Mouse (Mus musculus) lung, postnatal 4 days (tissue): Measurements from ENCODE around the gene Psmb8.
"Not testable (repeated sequence)": the region's sequence is repeated elsewhere in the genome, so short reads cannot be mapped to it uniquely, and the experiment has no call there.

Source experiments
- DNase-seq, 2 experiments: peaks; one replicate each; pipeline ENCODE4 v3.0.0; 2021

Gene Psmb8

DNA sequence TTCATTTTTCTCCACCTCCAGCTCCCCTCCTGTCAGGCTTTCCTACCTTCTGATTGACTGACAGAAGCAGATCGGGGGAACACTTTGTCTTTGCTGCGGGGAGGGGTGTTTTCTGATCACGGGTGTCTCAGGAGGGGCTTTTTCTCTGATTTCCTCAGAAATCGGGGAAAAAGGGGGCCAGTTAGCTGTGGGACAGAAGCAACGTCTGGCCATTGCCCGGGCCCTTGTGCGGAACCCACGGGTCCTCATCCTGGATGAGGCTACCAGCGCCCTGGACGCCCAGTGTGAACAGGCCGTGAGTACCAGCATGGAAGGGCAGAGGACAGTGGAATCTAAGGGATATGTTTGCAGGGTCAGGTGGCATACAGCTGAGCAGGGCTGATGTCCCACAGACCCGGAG lies 17.7 kb downstream of the Psmb8 start:
- peak in 1 of 2 experiments; percentile 13 for DNase-seq

- peak in 1 of 2 experiments; percentile 15 for DNase-seq
These were observed 19.9 kb downstream of the Psmb8 start for GRCm38 (mm10) chr17:34217216-34217928.

- DNase-seq: no peak
These were observed 20.5 kb downstream of the Psmb8 start for GRCm38 (mm10) chr17:34217986-34218385.

GRCm38 (mm10) chr17:34218675-34219074 lies 21.2 kb downstream of the Psmb8 start:
- peak in 1 of 2 experiments; percentile 66 for DNase-seq

- peak; percentile 55 to 72 for DNase-seq
These were observed 21.6 kb downstream of the Psmb8 start for GRCm38 (mm10) chr17:34219096-34219495.

- DNase-seq: not testable (repeated sequence)
These were observed 22.3 kb downstream of the Psmb8 start for GRCm38 (mm10) chr17:34219801-34220200.

GRCm38 (mm10) chr17:34220401-34220800 lies 22.9 kb downstream of the Psmb8 start:
- not testable (repeated sequence) for DNase-seq

DNA sequence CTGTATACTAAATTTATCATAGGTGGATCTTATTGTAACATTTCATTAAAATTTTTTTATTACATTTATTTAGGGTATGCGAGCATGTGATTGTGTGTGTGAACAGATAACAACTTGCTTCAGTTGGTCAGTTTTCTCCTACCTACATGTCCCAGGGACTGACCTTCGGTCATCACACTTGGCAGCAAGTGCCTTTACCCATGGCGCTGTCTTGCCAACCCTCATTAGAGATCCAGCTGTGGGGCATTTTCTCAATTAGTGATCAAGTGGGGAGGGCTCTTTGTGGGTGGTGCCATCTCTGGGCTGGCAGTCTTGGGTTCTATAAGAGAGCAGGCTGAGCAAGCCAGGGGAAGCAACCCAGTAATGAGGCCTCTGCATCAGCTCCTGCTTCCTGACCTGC lies 27.3 kb downstream of the Psmb8 start:
- DNase-seq: no peak

- DNase-seq: no peak
These were observed 27.9 kb downstream of the Psmb8 start for GRCm38 (mm10) chr17:34225426-34225825.

DNA sequence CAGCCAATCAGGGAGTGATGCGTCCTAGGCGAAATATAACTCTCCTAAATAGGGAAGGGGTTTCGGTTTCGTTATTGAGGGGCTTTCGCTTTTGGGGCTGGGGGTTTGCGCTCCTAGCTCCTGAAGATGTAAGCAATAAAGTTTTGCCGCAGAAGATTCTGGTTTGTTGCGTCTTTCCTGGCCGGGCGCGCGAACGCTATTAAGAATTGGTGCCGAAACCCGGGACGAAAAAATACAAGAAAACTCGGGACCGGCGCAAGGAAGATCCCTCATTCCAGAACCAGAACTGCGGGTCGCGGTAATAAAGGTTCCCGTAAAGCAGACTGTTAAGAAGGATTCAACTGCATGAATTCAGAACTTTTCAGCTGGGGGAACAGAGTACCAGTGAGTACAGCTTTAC lies 28.4 kb downstream of the Psmb8 start:
- DNase-seq: peak in 1 of 2 experiments; percentile 25

- not testable (repeated sequence) for DNase-seq
These were observed 33.5 kb downstream of the Psmb8 start for GRCm38 (mm10) chr17:34230971-34231370.

- DNase-seq: not testable (repeated sequence)
These were observed 34.5 kb downstream of the Psmb8 start for GRCm38 (mm10) chr17:34232021-34232420.

DNA sequence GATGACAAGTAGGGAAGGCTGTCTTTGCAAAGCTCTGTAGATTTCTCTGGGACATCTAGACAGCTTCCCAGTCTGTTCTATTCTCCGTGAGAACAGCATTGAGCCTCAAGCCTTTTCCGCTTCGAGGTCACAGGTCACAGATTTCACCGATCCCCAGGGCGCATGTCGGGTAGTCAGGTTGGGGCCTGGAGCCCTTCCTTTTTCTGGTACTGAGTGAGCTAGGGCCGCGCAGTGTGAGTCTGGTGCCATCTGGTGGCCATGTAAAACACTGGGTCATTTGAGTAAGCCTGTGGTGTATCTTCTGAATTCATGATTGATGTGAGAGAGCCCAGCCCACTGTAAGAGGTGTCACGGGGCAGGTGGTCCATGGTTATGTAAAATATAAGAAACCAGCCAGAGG lies 37.4 kb downstream of the Psmb8 start:
- peak; percentile 76 to 84 for DNase-seq

GRCm38 (mm10) chr17:34236691-34237090 lies 39.2 kb downstream of the Psmb8 start:
- peak; percentile 64 to 76 for DNase-seq

GRCm38 (mm10) chr17:34237741-34238140 lies 40.2 kb downstream of the Psmb8 start:
- no peak for DNase-seq

DNA sequence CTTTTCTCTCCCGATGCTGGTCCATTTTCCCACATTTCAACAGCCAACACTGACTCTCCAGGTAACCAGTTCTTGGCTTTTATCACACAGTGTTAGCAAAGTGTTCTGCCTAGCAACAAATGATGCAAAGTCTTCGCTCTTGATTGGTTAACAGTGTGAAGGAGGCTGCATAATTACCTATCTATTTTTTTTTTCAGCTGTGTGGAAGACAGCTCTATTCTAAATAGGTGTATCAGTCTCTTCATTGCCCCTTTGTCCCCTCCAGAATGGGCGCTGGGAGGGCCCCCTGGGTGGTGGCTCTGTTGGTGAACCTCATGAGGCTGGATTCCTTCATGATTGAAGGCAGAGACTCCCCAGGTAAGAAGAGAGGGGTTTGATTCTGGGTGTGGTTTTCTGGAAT lies 41.2 kb downstream of the Psmb8 start, which contains the start of gene H2-Ob:
Gene H2-Ob, plus strand, starts transcription at position 198 of the 400 bp plus-strand sequence.
- peak in 1 of 2 experiments; percentile 62 for DNase-seq

GRCm38 (mm10) chr17:34239601-34240041 lies 42.1 kb downstream of the Psmb8 start:
- no peak for DNase-seq

GRCm38 (mm10) chr17:34240366-34240765 lies 42.8 kb downstream of the Psmb8 start:
- DNase-seq: no peak

DNA sequence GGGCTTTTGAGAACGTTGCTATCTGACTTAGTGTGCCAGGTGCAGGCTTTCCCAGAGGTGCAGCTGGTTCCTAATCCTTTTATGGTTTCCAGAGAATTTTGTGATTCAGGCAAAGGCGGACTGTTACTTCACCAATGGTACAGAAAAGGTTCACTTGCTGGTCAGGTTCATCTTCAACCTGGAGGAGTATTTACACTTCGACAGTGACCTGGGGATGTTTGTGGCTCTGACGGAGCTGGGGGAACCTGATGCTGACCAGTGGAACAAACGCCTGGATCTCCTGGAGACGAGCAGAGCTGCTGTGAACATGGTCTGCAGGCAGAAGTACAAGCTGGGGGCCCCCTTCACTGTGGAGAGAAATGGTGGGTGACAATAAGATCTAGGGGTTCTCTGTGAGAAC lies 43.4 kb downstream of the Psmb8 start:
- DNase-seq: no peak

- DNase-seq: no peak
These were observed 47.1 kb downstream of the Psmb8 start for GRCm38 (mm10) chr17:34244656-34245055.

DNA sequence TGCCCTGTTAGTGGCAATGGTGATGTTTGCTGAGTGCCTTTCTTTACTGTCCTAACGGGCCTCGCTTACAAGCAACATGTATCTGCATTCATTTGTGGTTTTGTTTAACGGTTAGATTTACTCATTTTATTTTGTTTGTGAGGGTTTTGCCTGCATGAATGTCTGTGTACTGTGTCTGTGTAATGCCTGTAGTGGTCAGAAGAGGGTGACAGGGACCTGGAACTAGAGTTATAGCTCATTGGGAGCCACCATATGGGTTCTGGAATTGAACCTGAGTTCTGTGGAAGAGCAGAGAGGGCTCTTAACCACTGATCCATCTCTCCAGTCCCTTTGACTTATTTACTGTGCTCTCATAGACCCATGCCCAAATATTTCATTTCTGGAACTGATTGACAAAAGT lies 49.5 kb downstream of the Psmb8 start:
- no peak for DNase-seq

DNA sequence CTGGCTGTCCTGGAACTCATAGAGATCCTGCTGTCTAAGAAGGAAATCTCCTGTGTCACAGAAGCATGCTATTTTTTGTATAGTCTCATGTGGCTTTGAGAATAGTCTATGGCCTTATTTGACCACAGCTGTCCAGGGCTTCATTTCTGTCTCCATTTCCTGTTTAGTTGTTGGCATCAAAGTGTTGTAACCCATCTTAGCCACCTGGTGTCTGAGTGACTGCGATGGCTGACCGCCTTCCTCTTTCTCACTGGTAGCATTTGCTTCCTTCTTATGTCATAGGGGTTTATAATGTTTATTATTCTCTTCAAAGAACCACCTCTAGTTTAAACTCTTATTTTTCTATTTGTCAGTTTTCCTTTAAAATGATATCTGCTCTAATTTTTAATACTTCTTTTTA lies 51.2 kb downstream of the Psmb8 start:
- no peak for DNase-seq

GRCm38 (mm10) chr17:34249361-34249760 lies 51.8 kb downstream of the Psmb8 start:
- DNase-seq: no peak

- peak in 1 of 2 experiments; percentile 58 for DNase-seq
These were observed 52.4 kb downstream of the Psmb8 start for GRCm38 (mm10) chr17:34249878-34250277.
